Mouse (Mus musculus) spleen, adult 2 months (tissue): Measurements from ENCODE around the gene Sigmar1.
"Not testable (repeated sequence)": the region's sequence is repeated elsewhere in the genome, so short reads cannot be mapped to it uniquely, and the experiment has no call there.

Experiments
- CTCF ChIP-seq: fragments of 200-500 bp; IDR thresholded peaks from 2 replicates; pipeline ENCODE4 v1.5.1; 2011; ENCODE audit warnings: mild to moderate bottlenecking, inconsistent platforms; ENCODE audit not compliant: insufficient read depth, insufficient read length, insufficient replicate concordance; ENCODE audit errors: extremely low read depth
- POLR2A ChIP-seq: fragments of 200-500 bp; IDR thresholded peaks from 2 replicates; pipeline ENCODE4 v1.6.1; 2011; ENCODE audit warnings: low read depth, low read length, inconsistent platforms

- TF ChIP-seq POLR2A, CTCF: not testable (repeated sequence)
Observed at GRCm38 (mm10) chr4:41774002-41774401, 18.0 kb upstream of the Sigmar1 start, which contains the start of gene Ccl27a.
